Mouse (Mus musculus) liver, embryonic 15.5 days (tissue): ENCODE measurements around the gene Rhox11. TPM values are rescaled to one million over a fixed set of nuclear protein-coding genes. Genes with fewer than 3 reads are reported as not detected.

Experiments used
- polyA plus RNA-seq: library from polyadenylated mRNA; unstranded; fragments of >200 nt; fragmentation: Nextera tagmentation; extraction: Ambion mirVana; gene quantifications from 2 replicates; pipeline ENCODE4 v1.2.1, GENCODE M21; 2015

The Rhox11 gene
- polyA plus RNA-seq, 1 experiment from 2014 or later, result not detected

Other genes starting within 250 kb of the Rhox11 start
- gene Rhox8, start 206.2 kb downstream of the Rhox11 start, polyA plus RNA-seq, result not detected in 2 replicates
- not detected in 2 replicates for gene Rhox7b, start 187.9 kb downstream of the Rhox11 start, polyA plus RNA-seq
- gene Rhox9, start 183.4 kb downstream of the Rhox11 start, polyA plus RNA-seq, result not detected in 2 replicates
- not detected in 2 replicates for gene Btg1-ps1, start 66.3 kb downstream of the Rhox11 start, polyA plus RNA-seq
- not detected in 2 replicates for gene Btg1-ps2, start 42.0 kb downstream of the Rhox11 start, polyA plus RNA-seq
- gene Rhox10, start 18.7 kb downstream of the Rhox11 start, polyA plus RNA-seq, result not detected in 2 replicates
- not detected in 2 replicates for gene Rhox12, start 25.8 kb upstream of the Rhox11 start, polyA plus RNA-seq
- gene Rhox13, start 36.1 kb upstream of the Rhox11 start, polyA plus RNA-seq, result not detected in 2 replicates
- 0.79 and 1.2 TPM in 2 replicates for gene Zbtb33, start 104.7 kb upstream of the Rhox11 start, polyA plus RNA-seq
- 1.8 TPM in 2 replicates for gene Tmem255a, start 167.3 kb upstream of the Rhox11 start, polyA plus RNA-seq
- gene Atp1b4, start 231.0 kb upstream of the Rhox11 start, polyA plus RNA-seq, result 1.2 and 1.8 TPM in 2 replicates